Mouse (Mus musculus) leukemia stem cell, adult 10-12 weeks (primary cell): ENCODE measurements around the gene Dnajb1. TPM values are rescaled to one million over a fixed set of nuclear protein-coding genes. Genes with fewer than 3 reads are reported as not detected.

Experiments used
- polyA plus RNA-seq: library from polyadenylated mRNA; stranded (reverse); fragments of >175 nt; gene quantifications from 2 replicates; pipeline ENCODE4 v1.2.3, GENCODE M21; 2012; ENCODE audit warnings: low replicate concordance

Dnajb1 gene
- polyA plus RNA-seq = 63.7 and 72.2 TPM in 2 replicates

DNA sequence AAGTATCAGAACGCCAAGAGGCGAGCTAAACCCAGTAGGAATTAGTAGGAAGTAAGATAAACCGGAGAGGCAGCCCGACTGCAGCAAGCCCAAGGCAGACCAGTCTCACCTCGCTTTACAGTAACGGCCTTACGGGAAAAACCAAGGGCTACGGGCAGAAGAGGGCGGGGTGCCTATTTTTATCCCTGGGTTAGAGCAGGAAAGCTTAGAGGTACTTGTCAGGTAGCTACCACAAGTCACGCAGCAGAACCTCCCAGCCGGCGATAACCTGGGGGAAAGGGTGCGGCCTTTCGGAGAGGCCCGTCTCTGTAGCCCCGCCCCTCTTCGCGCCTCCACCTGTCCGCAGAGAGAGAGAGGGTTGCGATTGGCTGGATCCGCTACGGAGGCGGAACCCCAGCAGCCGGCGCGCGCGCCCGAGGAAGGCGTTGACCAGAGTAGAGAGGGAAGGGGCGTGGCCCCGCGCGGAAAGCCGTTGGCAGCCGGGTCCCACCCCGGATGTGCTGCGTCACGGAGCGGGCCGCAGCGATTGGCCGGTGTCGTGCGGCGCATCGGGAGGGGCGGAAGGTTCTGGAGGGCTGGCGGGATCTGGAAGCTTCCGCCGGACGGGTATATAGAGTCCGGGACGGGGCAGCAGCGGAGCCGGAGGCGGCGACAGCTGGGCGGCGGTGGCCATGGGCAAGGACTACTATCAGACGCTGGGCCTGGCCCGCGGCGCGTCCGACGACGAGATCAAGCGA lies at the start of gene Dnajb1, which contains the start of gene Tecr:
Dnajb1 (plus strand) TSS at position 533 of the 737 bp plus-strand sequence.
Tecr (minus strand) TSS at position 311 of the 737 bp plus-strand sequence.

DNA sequence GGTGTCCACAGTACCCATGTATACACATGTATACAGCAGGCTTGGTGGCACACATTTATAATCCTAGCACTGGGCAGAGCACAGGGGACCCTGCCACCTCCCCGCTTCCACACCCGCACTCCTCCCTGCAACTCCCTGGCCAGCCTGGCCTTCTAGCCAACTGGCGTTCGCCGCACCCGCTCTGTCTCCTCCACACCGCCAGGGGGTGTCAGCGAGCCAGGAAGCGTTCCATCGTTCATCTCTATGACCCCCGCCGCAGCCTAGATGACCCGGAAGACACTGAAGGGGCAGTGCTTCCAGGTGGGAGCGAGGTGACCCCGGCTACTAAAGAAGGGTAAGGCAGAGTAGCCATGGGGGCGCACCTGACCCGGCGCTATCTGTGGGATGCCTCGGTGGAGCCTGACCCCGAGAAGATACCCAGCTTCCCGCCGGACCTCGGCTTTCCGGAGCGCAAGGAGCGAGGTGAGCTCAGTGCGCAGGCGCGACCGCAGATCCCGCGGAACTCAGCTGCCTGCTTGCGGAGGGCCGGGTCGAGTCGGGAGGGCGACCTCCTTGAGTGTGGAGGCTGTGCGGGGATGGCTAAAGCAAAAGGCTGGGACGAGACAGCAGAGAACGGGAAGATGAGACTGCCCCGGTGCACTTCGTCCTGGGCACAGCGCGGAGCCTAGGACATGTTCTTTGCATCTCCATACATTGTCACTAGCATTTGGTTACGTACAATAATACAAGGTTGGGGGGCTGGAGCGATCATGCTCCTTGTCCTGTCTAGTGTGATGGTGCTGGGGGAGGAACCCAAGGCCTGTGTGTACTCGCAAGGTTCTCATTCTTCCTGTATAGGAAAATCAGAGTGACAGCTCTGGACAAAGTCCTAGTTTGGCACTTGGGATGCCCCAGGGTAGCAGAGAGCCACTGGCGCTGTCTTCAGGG lies 41.3 kb upstream of the Dnajb1 start, which contains the start of gene Ndufb7:
Ndufb7 (plus strand) TSS at position 203 of the 927 bp plus-strand sequence.

DNA sequence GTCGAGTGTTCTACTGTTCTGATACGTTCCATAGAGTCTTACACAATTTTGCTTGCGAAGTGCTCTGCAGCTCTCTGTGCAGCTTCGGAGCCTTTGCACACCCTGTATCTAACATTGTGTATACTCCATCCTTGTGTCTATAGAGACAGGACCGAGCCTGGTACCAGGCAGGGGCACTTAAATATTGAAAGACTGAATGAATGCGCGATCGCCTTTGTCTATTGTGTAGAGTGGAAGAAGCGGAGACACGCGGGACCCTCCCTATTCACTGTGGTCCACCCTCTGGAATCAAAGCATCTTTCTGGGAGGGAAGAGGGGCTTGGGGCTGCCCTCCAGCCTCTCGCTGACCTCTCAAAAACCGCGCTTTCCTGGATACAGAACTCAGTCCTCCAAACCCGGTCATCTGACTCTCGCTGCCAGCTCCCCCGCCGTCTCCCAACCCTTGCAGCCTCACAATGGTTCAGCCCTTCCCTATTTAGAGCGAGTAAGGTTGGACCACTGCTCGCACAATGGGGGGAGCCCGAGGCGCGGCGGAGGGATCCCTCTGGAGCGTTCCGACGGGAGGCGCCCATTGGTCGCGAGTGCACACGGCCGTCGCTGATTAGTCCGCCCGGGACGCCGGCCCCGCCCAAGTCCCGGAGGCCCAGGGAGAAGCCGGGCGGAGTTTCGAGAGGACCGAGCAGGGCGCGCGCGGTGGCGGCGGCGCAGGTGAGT lies 44.2 kb downstream of the Dnajb1 start, which contains the start of gene Gipc1:
Gipc1 (plus strand) TSS at position 648 of the 714 bp plus-strand sequence.

Other genes starting within 250 kb of the Dnajb1 start
- gene Clgn, start 218.3 kb upstream of the Dnajb1 start, polyA plus RNA-seq = not detected in 2 replicates
- 1.8 and 2.7 TPM in 2 replicates for gene Scoc, start 149.8 kb upstream of the Dnajb1 start, polyA plus RNA-seq
- gene Olfr370, start 72.4 kb upstream of the Dnajb1 start, polyA plus RNA-seq = not detected in 2 replicates
- 70.9 and 152 TPM in 2 replicates for gene Ndufb7, start 41.5 kb upstream of the Dnajb1 start, polyA plus RNA-seq
- 122 and 449 TPM in 2 replicates for gene Tecr, start 222 bp upstream of the Dnajb1 start, polyA plus RNA-seq
- 61.0 and 66.6 TPM in 2 replicates for gene Gipc1, start 44.5 kb downstream of the Dnajb1 start, polyA plus RNA-seq
- gene Ptger1, start 58.5 kb downstream of the Dnajb1 start, polyA plus RNA-seq = 0.41 TPM in 1 of 2 replicates, not detected in the other
- 94.5 and 107 TPM in 2 replicates for gene Pkn1, start 91.0 kb downstream of the Dnajb1 start, polyA plus RNA-seq
- 23.3 and 26.6 TPM in 2 replicates for gene Ddx39, start 107.0 kb downstream of the Dnajb1 start, polyA plus RNA-seq
- gene Adgre5, start 133.1 kb downstream of the Dnajb1 start, polyA plus RNA-seq = 52.4 and 93.7 TPM in 2 replicates